Mouse (Mus musculus): ENCODE results near the gene Elp4.

Gene Elp4

GRCm38 (mm10) chr2:105669881-105670730, 234.3 kb downstream of the Elp4 start:
- no peak for DNase-seq (ENCODE audit: low read depth)

DNA sequence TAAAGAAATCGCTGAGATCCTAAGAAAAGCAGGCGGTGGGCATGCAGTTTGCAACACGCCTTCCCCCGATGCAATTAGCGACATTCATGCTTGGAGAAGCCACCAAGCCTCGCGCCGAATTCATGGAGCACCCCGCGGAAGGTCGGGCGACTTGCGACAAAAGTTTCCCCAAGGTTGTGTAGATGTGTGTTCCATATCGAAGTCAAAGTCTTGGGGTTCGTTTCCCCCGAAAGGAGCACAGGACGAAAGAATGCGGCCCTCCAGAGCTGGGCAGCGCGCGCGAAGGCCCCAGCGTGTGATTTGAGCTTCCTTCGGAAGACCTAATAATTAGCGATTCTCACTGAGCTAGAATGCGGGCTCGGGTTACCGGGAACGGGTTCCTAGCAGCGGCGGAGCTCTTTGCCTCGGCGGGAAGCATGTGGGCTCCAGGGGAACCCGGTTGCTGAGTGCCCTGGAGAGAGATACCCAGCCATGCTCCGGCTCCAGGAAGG, 234.9 kb downstream of the Elp4 start:
- DNase-seq (ENCODE audit: low read depth): no peak

GRCm38 (mm10) chr2:105668271-105669270, 235.8 kb downstream of the Elp4 start, which contains the start of gene Pax6:
TSS of gene Pax6 (plus strand) at chr2:105668900.
- no peak for DNase-seq (ENCODE audit: low read depth)

DNA sequence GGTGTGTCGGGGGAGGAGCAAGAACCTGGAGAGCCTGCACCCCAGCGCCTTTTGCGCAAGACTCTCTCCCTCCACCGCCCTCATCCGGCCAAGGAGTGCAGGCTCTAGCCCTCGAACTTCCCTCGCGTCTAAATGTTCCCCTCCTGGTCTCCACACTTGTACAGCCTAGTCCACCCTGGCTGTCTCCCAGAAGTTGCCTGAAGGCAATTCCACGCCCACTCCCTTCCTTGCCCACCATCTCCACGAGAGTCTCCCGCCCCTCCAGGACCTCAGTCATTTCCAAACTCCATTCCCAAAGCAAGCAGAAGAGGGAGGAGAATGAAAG, 236.8 kb downstream of the Elp4 start:
- DNase-seq (ENCODE audit: low read depth): no peak

DNA sequence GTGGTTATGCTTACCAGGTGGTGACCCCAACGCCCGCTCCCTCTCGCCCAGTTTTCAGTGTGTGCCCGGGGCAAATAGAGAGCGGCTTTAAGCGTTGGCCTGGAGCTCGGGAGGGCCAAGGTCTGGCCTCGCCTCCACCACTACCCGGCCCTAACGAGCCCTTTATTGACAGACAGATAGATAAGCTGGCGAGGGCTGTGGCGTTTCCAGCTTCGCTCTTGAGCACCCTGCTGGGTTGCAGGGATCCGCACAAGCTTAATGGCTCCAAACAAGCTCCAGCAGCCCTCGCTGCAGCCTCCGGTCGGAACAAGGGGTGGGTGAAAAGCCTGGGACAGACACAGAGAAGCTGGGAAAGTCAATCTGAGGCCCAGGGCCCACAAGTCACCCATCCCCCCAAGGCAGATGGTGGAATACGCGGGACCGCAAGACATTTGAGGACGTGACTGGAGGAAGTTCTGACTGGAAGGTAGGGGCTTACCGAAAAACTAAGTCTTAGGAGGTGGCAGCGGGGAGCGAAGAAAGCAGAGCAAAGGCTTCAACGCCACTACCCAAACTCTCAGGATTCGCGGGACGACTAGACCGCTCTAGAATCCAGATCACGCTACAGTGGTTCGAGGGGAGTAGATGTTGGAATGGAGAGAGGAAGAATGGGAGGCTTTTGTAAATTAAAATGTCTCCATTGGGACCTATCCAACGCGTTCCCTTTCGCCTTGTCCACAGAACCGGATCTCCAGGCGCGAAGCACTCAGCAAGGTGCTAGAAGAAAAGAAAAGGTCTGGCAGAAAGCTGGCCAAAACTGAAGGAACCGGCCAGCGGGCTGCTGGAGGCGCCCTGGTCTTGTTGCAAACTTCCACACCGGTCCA, 237.4 kb downstream of the Elp4 start:
- no peak for DNase-seq (ENCODE audit: low read depth)

GRCm38 (mm10) chr2:105666331-105666730, 238.0 kb downstream of the Elp4 start:
- DNase-seq (ENCODE audit: low read depth): no peak

- DNase-seq (ENCODE audit: low read depth): no peak
These were observed 238.7 kb downstream of the Elp4 start for GRCm38 (mm10) chr2:105665491-105666250.

GRCm38 (mm10) chr2:105664996-105665395, 239.4 kb downstream of the Elp4 start:
- DNase-seq (ENCODE audit: low read depth): no peak

- DNase-seq (ENCODE audit: low read depth): no peak
These were observed 241.3 kb downstream of the Elp4 start for GRCm38 (mm10) chr2:105663101-105663511.

- DNase-seq (ENCODE audit: low read depth): no peak
These were observed 241.8 kb downstream of the Elp4 start for GRCm38 (mm10) chr2:105662606-105663005.

DNA sequence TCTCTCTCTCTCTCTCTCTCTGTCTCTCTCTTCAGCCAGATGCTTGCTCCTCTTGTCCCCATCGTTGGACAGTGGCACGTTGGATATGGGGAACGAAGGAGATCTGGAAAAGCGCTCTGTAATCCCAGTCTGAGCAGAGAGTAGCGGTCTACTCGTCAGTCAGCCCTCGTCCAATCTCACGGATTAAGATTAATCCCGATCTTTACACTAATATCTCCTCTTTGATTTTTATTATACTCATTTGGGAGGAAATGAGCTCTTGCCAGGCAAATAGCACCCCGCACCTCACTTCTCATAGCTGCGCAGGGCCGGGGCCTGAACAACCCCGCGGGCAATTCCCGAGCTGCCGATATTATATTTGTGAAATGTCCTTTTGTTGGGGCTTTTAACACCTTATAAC, 242.2 kb downstream of the Elp4 start:
- DNase-seq (ENCODE audit: low read depth): no peak

DNA sequence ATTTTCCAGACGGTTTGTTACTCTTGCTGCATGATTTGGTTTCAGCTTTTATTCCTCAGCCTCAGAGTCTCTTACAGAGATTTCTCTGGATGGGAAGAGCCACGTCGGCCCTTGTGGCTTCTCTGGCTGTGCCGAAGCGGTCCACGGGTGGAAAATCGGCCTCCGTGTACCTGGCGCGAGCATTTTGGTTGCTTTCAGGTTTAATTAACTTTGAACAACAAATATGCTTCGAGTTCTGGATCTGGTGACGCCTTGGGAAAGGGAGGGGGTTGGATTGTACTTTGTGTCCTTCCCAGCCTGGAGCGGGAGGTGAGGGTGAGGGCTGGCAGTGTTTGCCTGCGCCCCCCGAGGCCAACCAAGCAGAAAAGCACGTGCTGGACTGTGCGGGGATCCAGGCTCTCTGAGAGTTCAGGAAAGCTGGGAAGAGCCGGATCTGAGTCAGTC, 242.7 kb downstream of the Elp4 start:
- no peak for DNase-seq (ENCODE audit: low read depth)

GRCm38 (mm10) chr2:105660874-105661622, 243.3 kb downstream of the Elp4 start:
- no peak for DNase-seq (ENCODE audit: low read depth)

- DNase-seq (ENCODE audit: low read depth): no peak
These were observed 244.2 kb downstream of the Elp4 start for GRCm38 (mm10) chr2:105659926-105660873.

GRCm38 (mm10) chr2:105659350-105659749, 245.0 kb downstream of the Elp4 start:
- DNase-seq (ENCODE audit: low read depth): no peak

GRCm38 (mm10) chr2:105656456-105656855, 247.9 kb downstream of the Elp4 start:
- no peak for DNase-seq (ENCODE audit: low read depth)
